Mouse (Mus musculus) midbrain, embryonic 10.5 days (tissue): ENCODE results near the gene Actn4. TPM values are rescaled to one million over a fixed set of nuclear protein-coding genes. Genes with fewer than 3 reads are reported as not detected.
A peak's percentile ranks its signal among the peaks of the same experiment; 100 is the strongest.
"Not testable (repeated sequence)": the region's sequence is repeated elsewhere in the genome, so short reads cannot be mapped to it uniquely, and the experiment has no call there.

Source experiments
- DNase-seq: peaks from one replicate; pipeline ENCODE4 v3.0.0-alpha.2; 2017; ENCODE audit warnings: low spot score
- H3K27ac ChIP-seq: fragments of 300-500 bp; sonication (generic); replicated peaks from 2 replicates; pipeline ENCODE4 v1.5.1; 2016; ENCODE audit warnings: mild to moderate bottlenecking
- H3K27me3 ChIP-seq: fragments of 300-500 bp; sonication (generic); 2 replicates; pipeline ENCODE4 v1.6.1; 2016; ENCODE audit warnings: low read depth, mild to moderate bottlenecking; ENCODE audit not compliant: poor library complexity, severe bottlenecking
- H3K36me3 ChIP-seq: fragments of 300-500 bp; sonication (generic); 2 replicates; pipeline ENCODE4 v1.6.1; 2016; ENCODE audit warnings: mild to moderate bottlenecking, moderate library complexity
- H3K4me1 ChIP-seq: fragments of 300-500 bp; sonication (generic); 2 replicates; pipeline ENCODE4 v1.6.1; 2016
- H3K4me3 ChIP-seq: fragments of 300-500 bp; sonication (generic); 2 replicates; pipeline ENCODE4 v1.5.1; 2016; ENCODE audit warnings: mild to moderate bottlenecking, moderate library complexity
- H3K9me3 ChIP-seq: fragments of 300-500 bp; sonication (generic); replicated peaks from 2 replicates; pipeline ENCODE4 v1.6.1; 2016; ENCODE audit warnings: mild to moderate bottlenecking
- WGBS: fragments of 180-500 bp; shearing (Covaris S2); methylation state at CpG from one replicate; pipeline ENCODE4 v1.1.7; 2016; 5-methylcytosine and 5-hydroxymethylcytosine counted together
- polyA plus RNA-seq: library from polyadenylated mRNA; unstranded; fragments of >200 nt; fragmentation: Nextera tagmentation; extraction: Ambion mirVana; gene quantifications from 2 replicates; pipeline ENCODE4 v1.2.1, GENCODE M21; 2016

Gene Actn4
- polyA plus RNA-seq, 1 experiment from 2014 or later = 239 TPM

DNA sequence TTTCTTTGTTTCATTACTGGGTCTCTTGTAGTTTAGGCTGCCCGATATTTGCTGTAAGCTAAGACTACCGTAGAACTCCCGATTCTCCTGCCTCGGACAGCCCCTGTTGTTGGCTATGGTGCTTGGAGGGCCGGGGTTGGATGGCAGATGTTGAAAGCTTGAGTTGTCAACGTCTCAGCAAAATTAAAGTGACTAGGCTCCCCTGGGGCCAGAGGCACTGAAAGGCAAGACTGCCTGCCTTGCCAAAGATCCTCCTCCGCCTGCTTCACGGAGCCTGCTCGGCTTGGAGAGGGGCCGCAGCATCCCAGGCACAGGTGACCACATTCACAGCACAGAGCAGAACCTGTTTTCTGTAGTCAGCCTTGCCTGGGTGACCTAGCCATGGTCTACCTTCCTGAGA lies 81.6 kb downstream of the Actn4 start:
- Histone ChIP-seq H3K9me3 (no peaks in the 10 kb centered on the region), H3K4me1 (peaks cover 11% of the 10 kb centered on the region), H3K27me3 (no peaks in the 10 kb centered on the region), H3K36me3 (no peaks in the 10 kb centered on the region), H3K27ac (no peak overlapping the region), H3K4me3 (no peak overlapping the region)
- WGBS = 83% methylated on average over 10 of the region's 10 CpGs
- no peak for DNase-seq

DNA sequence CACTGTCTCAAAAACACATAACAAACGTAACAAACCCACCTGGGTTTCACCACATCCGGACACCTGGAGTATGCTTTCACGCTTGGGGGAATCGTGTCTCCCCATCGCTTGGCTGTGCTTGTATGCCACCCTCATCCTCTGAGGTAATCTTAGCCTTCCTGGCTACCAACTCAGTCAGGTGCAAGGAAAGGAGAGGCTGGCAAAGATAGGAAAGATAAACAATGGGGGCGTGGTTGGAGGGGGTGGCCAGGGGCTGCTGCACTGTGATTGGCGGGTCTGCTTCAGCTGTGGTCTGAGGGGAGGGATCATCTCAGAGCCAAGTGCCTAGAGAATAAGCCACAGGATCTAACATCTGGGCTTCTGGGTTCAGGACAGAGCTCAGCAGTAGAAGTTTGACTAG lies 82.5 kb downstream of the Actn4 start:
- WGBS = 73% methylated on average over 7 of the region's 7 CpGs
- Histone ChIP-seq H3K36me3 (no peaks in the 10 kb centered on the region), H3K27me3 (no peaks in the 10 kb centered on the region), H3K27ac (no peak overlapping the region), H3K9me3 (no peaks in the 10 kb centered on the region), H3K4me3 (no peak overlapping the region), H3K4me1 (peaks cover 11% of the 10 kb centered on the region)
- DNase-seq = no peak

DNA sequence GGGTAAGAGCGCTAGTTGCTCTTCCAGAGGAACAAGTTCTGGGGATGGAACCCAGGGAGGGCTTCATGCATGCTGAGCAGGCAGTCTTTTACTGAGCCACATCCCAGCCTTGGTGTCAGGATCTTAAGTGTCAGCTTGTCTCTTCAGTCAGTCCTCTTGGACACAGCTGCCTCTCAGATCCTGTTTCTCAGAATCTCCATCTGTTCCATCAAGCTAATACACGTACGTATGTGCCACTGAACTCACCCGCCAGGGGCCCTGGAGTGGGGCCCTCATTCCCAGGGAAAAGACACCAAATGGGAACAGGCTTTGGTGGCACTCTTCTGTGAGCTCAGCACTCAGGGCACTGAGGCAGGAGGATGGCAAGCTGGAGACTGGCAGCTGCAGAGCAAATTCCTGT lies 84.3 kb downstream of the Actn4 start:
- no peak for DNase-seq
- H3K27ac ChIP-seq = no peak overlapping the region

DNA sequence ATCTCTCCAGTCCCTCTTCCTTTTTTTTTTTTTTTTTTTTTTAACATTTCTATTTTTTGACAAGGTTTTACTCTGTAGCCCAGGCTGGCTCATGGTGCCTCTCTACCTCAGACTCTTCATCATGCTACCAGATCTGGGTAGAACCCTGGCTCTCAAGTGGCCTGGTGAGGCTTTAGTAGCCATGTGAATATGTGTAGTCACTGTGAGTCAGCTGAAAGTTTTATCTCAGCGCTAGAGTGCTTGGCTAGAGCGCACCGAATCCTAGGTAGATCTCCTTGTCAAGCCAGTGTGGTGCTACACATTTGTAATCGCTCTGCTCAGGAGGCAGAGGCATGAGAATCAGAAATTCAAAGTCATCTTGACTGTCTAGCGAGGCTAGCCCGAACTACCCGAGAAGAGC lies 85.0 kb downstream of the Actn4 start:
- H3K27ac ChIP-seq = no peak overlapping the region
- DNase-seq = no peak
- no peaks in the 10 kb centered on the region for H3K36me3 ChIP-seq
- no peak overlapping the region for H3K4me3 ChIP-seq
- H3K9me3 ChIP-seq = no peaks in the 10 kb centered on the region
- no peaks in the 10 kb centered on the region for H3K27me3 ChIP-seq
- peaks cover 11% of the 10 kb centered on the region for H3K4me1 ChIP-seq
- 92% methylated on average over 7 of the region's 7 CpGs for WGBS

More for the DNA sequence above, 84.3 kb downstream of the Actn4 start:
- Histone ChIP-seq H3K36me3 (no peaks in the 10 kb centered on the region), H3K27me3 (no peaks in the 10 kb centered on the region), H3K4me3 (no peak overlapping the region), H3K4me1 (peaks cover 11% of the 10 kb centered on the region), H3K9me3 (no peaks in the 10 kb centered on the region)
- WGBS = 93% methylated on average over 4 of the region's 4 CpGs

GRCm38 (mm10) chr7:28876099-28876498 lies 86.0 kb downstream of the Actn4 start:
- Histone ChIP-seq H3K27ac (no peak overlapping the region), H3K4me3 (no peak overlapping the region), H3K9me3 (no peaks in the 10 kb centered on the region), H3K36me3 (no peaks in the 10 kb centered on the region), H3K27me3 (no peaks in the 10 kb centered on the region), H3K4me1 (peaks cover 1% of the 10 kb centered on the region)
- WGBS = 87% methylated on average over 4 of the region's 4 CpGs
- no peak for DNase-seq

DNA sequence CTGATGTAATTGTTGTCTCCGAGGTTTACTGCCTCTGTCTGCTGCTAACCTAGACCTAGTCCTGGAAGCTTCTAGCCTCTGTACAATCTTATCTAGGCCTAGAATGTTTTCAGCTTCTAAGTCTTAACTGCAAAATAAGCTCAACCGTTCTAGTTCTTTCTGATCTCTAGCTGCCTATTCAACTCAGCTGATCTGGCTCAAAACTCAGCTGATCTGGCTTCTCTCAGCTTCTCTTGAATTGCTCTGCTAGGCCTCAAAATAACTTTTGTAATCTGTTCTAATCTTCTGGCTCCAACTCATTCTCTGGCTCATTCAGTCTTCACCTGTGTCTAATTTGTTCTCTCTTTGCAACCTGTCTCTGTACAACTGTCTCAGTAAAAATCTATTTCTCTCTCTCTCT lies 87.6 kb downstream of the Actn4 start:
- WGBS = 81% methylated on average over 2 of the region's 2 CpGs
- no peak overlapping the region for H3K27ac ChIP-seq
- DNase-seq = no peak
- H3K4me1 ChIP-seq = no peaks in the 10 kb centered on the region
- H3K27me3 ChIP-seq = no peaks in the 10 kb centered on the region
- no peaks in the 10 kb centered on the region for H3K36me3 ChIP-seq
- H3K9me3 ChIP-seq = no peaks in the 10 kb centered on the region
- no peak overlapping the region for H3K4me3 ChIP-seq

DNA sequence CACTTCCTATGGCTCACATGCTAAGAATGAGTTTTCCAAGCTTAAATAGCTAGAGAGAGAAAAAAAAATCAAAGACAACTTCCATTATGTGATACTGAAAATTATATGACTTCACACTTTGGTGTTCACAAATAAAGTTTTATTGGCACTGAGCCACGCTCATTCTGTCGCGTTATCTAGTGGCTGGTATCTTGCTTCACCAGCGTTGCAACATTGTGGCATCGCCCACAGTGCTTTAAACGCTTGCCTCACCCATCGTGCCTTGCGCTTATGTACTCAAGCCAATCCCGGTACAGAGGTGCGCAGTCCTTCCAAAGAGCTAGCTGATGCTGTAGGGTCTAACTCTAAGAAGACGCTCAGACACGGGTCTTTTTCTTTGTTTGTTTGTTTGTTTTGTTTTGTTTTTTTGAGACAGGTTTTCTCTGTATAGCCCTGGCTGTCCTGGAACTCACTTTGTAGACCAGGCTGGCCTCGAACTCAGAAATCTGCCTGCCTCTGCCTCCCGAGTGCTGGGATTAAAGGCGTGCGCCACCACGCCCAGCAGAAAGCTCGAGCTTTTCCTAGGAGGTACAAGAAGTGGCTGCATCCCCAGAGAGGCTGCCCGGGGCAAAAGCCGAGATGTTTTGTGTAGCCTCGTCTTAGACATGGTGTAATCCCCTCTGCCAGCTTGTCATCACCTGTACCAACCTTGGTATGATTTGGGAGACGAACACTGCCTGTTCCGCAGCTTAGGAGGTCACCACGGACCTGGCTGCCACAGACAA lies 91.1 kb downstream of the Actn4 start:
- 92% methylated on average over 24 of the region's 24 CpGs for WGBS
- no peak for DNase-seq
- no peak overlapping the region for H3K27ac ChIP-seq

DNA sequence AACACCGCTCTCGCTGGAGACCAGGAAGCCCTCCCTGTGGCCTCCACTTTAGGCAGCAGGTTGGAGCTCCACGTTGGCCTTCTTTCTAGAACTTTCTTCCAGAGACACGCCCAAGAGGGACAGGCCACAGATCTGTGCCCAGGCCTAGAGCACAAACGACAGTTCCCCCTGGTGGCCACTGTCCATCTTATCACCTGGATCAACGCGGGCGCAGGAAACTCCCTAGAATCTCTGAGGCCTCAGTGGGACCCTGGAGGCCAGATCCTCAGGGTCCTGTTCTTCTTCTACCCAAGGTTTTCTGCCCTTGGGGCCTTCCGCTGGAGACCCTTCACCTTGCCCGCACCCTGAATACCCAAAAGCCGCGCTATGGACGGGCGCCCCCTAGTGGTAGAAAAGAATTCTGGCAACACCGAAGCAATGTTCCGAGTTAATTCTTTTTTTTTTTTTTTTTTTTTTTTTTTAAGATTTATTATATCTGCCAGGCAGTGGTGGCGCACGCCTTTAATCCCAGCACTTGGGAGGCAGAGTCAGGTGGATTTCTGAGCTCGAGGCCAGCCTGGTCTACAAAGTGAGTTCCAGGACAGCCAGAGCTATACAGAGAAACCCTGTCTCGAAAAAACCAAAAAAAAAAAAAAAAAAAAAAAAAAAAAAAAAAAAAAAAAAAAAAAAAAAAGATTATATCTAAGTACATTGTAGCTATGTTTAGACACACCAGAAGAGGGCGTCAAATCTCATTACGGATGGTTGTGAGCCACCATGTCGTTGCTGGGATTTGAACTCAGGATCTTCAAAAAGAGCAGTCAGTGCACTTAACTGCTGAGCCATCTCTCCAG lies 94.4 kb downstream of the Actn4 start:
- not testable (repeated sequence) for H3K27ac ChIP-seq, H3K4me3 ChIP-seq

More for the DNA sequence above, 91.1 kb downstream of the Actn4 start:
- H3K4me1 ChIP-seq = peaks cover 3% of the 10 kb centered on the region
- no peaks in the 10 kb centered on the region for H3K36me3 ChIP-seq
- no peaks in the 10 kb centered on the region for H3K9me3 ChIP-seq
- no peak overlapping the region for H3K4me3 ChIP-seq
- H3K27me3 ChIP-seq = no peaks in the 10 kb centered on the region

DNA sequence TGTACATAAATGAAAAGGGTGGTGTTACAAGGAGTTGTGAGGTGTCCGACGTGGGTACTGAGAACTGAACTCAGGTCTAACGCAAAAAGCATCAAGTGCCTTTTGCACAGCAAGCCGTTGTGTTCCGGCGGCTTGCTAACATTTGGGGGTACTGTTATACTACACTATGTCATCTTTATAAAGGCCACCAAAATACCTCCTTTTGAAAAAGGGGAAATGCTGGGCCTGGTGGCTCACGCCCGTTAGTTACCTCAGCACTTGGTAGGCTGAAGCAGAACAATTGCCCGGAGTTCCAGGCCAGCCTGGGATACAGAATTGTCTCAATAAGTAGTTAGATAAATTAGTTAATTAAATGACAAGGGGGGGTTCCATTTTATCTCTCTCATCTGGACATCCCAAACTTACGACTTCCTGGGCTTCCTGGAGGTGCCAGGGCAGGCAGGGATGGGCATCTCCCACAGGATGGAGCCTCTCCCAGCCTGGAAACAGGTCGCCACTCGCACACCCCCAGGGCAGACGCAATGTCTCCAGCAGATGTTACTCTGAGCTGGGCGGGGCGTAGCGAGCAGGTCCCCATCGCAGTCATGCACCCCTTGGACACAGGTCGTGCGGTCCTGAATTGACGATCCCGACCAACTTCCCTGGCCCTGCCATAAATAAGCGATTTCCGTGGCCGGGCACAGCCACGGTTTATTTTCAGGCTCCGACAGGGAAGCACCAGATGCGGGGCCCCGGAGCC lies 95.2 kb downstream of the Actn4 start:
- Histone ChIP-seq H3K27me3 (peaks cover 6% of the 10 kb centered on the region; the same call in 1 of the 2 replicates), H3K9me3 (no peaks in the 10 kb centered on the region), H3K27ac (no peak overlapping the region), H3K4me3 (no peak overlapping the region), H3K4me1 (peaks cover 21% of the 10 kb centered on the region), H3K36me3 (no peaks in the 10 kb centered on the region)
- DNase-seq = no peak
- WGBS = 94% methylated on average over 28 of the region's 28 CpGs

More for the DNA sequence above, 94.4 kb downstream of the Actn4 start:
- WGBS = 30% methylated on average over 23 of the region's 23 CpGs
- DNase-seq = peak; percentile 73
- not testable (repeated sequence) for H3K36me3 ChIP-seq, H3K27me3 ChIP-seq, H3K9me3 ChIP-seq
- peaks cover 21% of the 10 kb centered on the region for H3K4me1 ChIP-seq

GRCm38 (mm10) chr7:28865481-28866300 lies 96.4 kb downstream of the Actn4 start:
- H3K27ac ChIP-seq = peak overlapping the region; percentile 53; the same call in 1 of the 2 replicates

DNA sequence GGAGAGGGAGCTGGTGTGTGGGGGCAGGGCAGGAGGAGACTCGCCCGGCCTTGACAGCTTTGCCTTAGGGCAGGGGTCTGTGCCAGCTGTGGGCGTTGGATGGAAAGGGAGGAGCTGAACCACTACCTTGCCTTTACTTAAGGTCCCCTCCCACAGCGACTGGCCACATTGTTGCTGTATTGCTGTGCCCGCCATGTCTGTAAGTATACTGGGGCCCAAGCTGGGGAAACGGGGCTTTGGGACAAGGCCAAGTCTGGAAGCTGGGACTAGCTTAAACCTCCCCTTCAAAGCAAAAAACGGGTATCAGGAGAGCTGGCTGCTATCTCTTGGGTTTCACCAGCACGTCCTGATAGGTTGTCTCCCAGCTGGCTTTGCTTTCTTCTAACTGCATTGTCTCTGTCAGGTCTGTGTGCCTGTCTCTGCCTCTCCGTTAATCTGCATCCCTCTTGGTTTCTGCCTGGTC lies 97.8 kb downstream of the Actn4 start:
- no peak overlapping the region for H3K4me3 ChIP-seq
- H3K4me1 ChIP-seq = peaks cover 21% of the 10 kb centered on the region
- H3K27me3 ChIP-seq = peaks cover 6% of the 10 kb centered on the region; the same call in 1 of the 2 replicates
- H3K27ac ChIP-seq = no peak overlapping the region
- no peak for DNase-seq
- H3K36me3 ChIP-seq = no peaks in the 10 kb centered on the region
- H3K9me3 ChIP-seq = peaks cover 10% of the 10 kb centered on the region; the same call in 1 of the 2 replicates
- 62% methylated on average over 9 of the region's 9 CpGs for WGBS

More at GRCm38 (mm10) chr7:28865481-28866300, 96.4 kb downstream of the Actn4 start:
- H3K27me3 ChIP-seq = peaks cover 6% of the 10 kb centered on the region; the same call in 1 of the 2 replicates
- DNase-seq = peak; percentile 68
- H3K4me3 ChIP-seq = peak overlapping the region; percentile 37
- WGBS = 48% methylated on average over 33 of the region's 33 CpGs
- peaks cover 9% of the 10 kb centered on the region; the same call in 1 of the 2 replicates for H3K9me3 ChIP-seq
- no peaks in the 10 kb centered on the region for H3K36me3 ChIP-seq
- peaks cover 21% of the 10 kb centered on the region for H3K4me1 ChIP-seq
